Mouse (Mus musculus): ENCODE data around the gene Cdk19.

DNA sequence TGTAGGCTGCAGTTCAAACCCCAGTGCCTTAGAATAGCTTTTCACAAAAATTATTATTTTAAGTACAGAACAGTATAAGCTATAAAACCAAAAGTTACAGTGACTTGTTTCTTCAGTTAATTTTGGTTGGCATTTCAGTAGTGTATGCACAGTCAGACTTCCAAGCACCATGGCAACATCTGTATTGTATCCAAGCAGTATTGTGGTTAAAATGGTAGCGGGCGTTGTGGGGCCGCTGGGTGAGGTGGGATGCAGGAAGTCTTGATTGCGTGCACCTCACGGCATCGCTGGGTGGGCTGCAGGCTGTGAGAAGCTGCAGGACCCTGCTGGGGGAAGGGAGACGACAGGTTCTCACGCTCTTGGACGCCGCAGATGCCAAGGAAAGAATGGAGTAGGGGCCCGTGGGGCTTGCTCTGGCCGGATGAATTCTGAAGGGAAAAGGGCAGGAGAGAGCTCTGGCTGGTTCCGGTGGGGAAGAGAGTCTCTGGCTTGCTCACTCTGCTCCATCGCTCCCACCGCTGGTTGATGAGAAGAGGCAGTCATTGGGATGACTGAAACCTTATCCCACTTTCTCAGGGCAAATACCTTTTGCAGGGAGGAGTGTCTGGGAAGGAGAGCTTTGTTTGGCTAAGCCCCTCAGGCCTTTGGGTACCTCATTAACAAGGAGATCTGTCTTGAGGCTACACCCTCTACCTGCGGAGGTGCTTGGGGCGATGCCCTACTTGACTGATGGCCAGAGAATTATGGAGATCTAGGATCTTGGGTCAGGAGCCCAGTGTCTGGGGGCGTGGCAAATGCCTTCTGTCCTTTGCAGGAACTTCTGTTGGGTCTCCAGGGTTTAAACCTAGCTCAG is 86.1 kb downstream of the Cdk19 start:
- TF ChIP-seq GATA1 (IDR thresholded peaks at IDR 0.05; ENCODE audit: borderline replicate concordance, low read length): no peak
- no peak for TF ChIP-seq FLI1 (IDR thresholded peaks at IDR 0.05; ENCODE audit: low read length)
